Mouse (Mus musculus): ENCODE measurements around the gene Dpm2.
A peak's percentile ranks its signal among the peaks of the same experiment; 100 is the strongest.

Dpm2 gene

GRCm38 (mm10) chr2:32582830-32583799, 12.5 kb downstream of the Dpm2 start:
- DNase-seq (ENCODE audit: low spot score): peak; percentile 95

GRCm38 (mm10) chr2:32585149-32585714, 14.6 kb downstream of the Dpm2 start:
- DNase-seq (ENCODE audit: low spot score): no peak

- peak; percentile 92 for DNase-seq (ENCODE audit: low spot score)
Observed at GRCm38 (mm10) chr2:32586871-32587351, 16.3 kb downstream of the Dpm2 start, which contains the start of gene St6galnac4. St6galnac4 (plus strand) TSS chr2:32587095.

GRCm38 (mm10) chr2:32587731-32588321, 17.2 kb downstream of the Dpm2 start:
- no peak for DNase-seq (ENCODE audit: low spot score)

- DNase-seq (ENCODE audit: low spot score): no peak
Observed at GRCm38 (mm10) chr2:32589213-32589795, 18.6 kb downstream of the Dpm2 start.

GRCm38 (mm10) chr2:32590224-32590623, 19.6 kb downstream of the Dpm2 start:
- no peak for DNase-seq (ENCODE audit: low spot score)

- DNase-seq (ENCODE audit: low spot score): no peak
Observed at GRCm38 (mm10) chr2:32591249-32591648, 20.6 kb downstream of the Dpm2 start.

- no peak for DNase-seq (ENCODE audit: low spot score)
Observed at GRCm38 (mm10) chr2:32596725-32597124, 26.1 kb downstream of the Dpm2 start.

- no peak for DNase-seq (ENCODE audit: low spot score)
Observed at GRCm38 (mm10) chr2:32597248-32597647, 26.6 kb downstream of the Dpm2 start.

GRCm38 (mm10) chr2:32597699-32598098, 27.0 kb downstream of the Dpm2 start:
- no peak for DNase-seq (ENCODE audit: low spot score)

- DNase-seq (ENCODE audit: low spot score): no peak
Observed at GRCm38 (mm10) chr2:32598506-32598905, 27.8 kb downstream of the Dpm2 start.

GRCm38 (mm10) chr2:32599409-32599808, 28.8 kb downstream of the Dpm2 start, which contains the start of gene St6galnac6:
St6galnac6 (plus strand) TSS chr2:32599709.
- DNase-seq (ENCODE audit: low spot score): no peak

GRCm38 (mm10) chr2:32601417-32602065, 30.9 kb downstream of the Dpm2 start:
- DNase-seq (ENCODE audit: low spot score): peak; percentile 74

- peak; percentile 92 for DNase-seq (ENCODE audit: low spot score)
Observed at GRCm38 (mm10) chr2:32602600-32603054, 32.0 kb downstream of the Dpm2 start.

- DNase-seq (ENCODE audit: low spot score): no peak
Observed at GRCm38 (mm10) chr2:32604631-32605030, 34.0 kb downstream of the Dpm2 start.

- DNase-seq (ENCODE audit: low spot score): peak; percentile 89
Observed at GRCm38 (mm10) chr2:32606161-32607142, 35.8 kb downstream of the Dpm2 start.

GRCm38 (mm10) chr2:32607262-32607947, 36.7 kb downstream of the Dpm2 start:
- peak; percentile 71 for DNase-seq (ENCODE audit: low spot score)

- peak; percentile 85 for DNase-seq (ENCODE audit: low spot score)
Observed at GRCm38 (mm10) chr2:32608141-32608777, 37.6 kb downstream of the Dpm2 start.

GRCm38 (mm10) chr2:32608778-32609435, 38.2 kb downstream of the Dpm2 start:
- DNase-seq (ENCODE audit: low spot score): peak; percentile 52
